Mouse (Mus musculus): ENCODE data around the gene Cpm.
"Not testable (repeated sequence)": the region's sequence is repeated elsewhere in the genome, so short reads cannot be mapped to it uniquely, and the experiment has no call there.

The Cpm gene

DNA sequence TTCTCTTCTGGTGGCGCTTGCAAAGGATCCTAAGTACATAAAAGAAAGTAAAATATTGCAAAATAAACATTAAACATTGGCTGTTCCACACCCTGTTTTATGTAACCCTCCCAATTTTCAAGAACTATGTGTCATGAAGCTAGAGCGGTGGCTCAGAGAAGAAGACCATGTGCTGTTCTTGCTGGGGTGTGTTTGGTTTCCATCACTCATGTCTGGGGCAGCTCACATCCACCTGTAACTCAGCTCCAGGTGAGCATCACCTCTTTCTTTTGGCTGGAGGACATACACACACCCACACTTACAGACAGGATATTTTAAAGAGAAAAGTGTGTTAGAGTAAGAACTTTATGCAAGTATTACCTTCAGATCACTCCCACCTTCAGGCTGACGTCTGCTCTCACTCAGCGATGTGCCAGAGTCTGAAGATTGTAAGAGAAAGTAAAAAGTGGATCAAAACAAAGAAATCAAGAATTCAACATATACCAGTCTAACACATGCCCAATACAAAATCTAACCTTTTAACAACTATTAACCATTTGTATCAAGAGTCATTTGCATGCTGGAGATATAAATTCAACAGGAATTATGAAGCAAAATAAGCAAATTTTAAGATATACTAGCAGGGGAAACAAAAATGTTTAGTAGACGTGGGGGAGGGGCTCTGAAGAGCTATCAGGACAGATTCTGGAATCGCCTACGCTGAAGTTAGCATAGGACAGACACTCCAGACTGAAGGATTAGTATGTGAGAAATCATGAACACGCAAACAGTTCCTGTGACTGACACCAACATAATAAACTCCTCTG is 66.9 kb downstream of the Cpm start:
- in situ Hi-C loops (cut with MboI; ENCODE audit: low sequenced_read_pairs) = no loop called here

DNA sequence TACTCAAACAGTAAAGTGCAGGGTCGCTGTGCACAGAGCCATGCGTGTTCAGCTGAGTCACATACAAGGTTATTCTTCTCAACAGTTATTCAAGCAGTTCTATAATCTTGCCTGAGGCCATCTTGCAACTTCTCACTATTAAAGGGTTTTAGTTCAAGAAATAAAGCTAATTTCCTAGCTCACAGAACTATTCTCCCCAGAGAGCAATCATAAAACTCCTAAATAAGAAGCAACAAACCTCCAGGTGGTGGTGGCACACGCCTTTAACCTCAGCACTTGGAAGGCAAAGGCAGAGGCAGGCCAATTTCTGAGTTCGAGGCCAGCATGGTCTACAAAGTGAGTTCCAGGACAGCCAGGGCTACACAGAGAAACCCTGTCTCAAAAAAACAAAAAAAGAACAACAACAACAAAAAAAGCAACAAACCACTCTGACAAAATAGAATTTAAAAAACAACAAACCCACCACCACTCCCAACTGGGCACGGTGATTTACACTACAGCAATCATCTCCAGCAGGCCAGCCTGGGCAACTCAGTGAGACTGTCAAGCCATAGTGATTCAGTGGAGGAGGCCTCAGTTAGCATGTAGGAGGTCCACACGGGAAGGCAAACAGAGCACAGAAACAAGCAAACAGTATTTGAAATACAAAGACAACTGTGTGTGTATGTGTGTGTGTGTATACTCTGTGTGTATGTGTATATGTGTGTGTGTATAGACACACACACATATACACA is 67.7 kb downstream of the Cpm start:
- in situ Hi-C loops (cut with MboI; ENCODE audit: low sequenced_read_pairs) = no loop called here

DNA sequence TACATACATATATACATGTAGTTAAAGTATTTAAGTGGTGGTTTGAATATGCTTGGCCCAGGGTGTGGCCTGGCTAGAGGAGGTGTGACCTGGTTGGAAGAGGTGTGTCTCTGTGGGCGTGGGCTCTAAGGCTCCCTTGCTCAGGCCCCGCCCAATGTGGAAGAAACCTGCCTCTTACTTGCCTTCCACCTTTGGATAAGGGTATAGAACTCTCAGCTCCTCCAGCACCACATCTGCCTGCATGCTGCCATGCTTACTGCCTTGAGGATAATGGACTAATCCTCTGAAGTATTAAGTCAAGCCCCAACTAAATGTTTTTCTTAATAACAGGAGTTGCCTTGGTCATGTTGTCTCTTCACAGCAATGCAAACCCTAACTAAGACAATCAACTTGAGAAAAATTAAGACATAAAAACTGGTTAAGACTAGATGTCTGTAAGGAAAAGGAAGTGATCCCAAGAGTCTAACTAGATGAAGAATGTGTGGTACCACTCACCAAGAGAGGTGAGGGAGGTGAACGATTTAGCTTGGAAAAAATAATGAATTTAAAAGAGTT is 68.3 kb downstream of the Cpm start:
- in situ Hi-C loops (cut with MboI; ENCODE audit: low sequenced_read_pairs) = no loop called here

DNA sequence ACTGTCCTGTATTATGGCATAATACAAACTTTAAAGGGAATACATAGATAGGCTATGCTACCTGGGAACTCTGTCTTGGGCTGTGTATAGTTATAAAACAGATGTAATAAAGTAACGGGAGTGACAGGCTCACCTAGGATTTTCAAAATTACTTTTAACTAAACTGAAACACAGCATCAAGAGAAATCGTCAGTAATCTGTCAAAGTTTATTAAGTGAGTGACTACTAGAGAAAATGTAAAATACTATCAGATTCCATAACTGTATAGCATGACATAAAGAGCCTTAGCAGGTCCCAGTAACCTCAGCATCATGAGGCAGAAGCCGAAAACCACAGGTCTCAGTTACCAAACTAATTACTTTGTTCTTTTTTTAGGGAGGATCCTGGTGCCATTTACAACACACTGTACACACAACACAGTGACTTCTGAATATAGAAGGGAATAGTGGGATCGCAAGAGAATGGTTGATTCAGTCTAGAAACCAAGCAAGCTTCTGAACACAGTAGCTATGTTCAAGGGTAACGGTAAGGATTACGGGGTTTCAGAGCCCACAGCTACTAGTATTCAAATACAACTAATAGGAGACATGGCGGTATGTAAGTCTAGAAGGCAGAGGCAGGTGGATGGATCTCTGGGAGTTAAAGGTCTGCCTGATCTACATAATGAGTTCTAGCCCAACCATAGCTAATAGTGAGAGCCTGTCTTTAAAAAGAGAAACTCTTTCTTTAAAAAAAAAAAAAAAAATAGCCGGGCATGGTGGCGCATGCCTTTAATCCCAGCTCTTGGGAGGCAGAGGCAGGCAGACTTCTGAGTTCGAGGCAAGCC is 69.2 kb downstream of the Cpm start:
- in situ Hi-C loops (cut with MboI; ENCODE audit: low sequenced_read_pairs) = no loop called here

DNA sequence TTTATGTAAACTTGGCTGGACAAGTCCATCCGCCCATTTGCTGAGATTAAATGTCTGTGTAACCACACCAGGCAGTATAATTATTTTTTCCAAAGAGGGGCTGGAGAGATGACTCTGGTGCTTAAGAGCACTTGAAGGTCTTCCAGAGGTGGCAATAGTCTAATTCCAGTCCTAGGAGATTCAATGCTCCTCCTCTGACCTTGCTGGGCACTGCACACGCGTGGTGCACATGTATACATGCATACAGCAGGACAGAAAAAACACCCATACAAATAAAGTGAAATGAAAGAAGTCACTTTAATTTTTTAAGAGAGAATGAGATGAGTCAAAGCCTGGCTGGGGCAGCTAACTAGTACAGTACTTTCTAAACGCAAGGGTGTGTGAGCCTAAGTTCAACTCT is 70.6 kb downstream of the Cpm start:
- in situ Hi-C loops (cut with MboI; ENCODE audit: low sequenced_read_pairs) = no loop called here

DNA sequence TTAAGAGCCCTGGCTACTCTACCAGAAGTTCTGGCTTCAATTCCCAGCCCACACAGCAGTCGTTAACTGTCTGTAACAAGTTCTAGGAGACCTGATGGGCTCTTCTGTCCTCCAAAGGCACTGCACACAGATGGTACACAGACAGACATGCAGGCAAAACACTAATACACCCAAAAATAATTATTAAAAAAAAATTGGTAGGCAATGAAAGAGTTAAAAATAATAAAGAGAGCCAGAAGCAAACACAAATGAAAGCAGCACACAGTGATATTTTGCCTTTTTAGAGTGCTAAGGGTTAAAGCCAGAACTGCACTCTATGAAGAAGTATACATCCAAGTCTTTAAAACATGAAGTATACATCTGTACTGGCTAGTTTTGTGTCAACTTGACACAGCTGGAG is 71.2 kb downstream of the Cpm start:
- in situ Hi-C loops (cut with MboI; ENCODE audit: low sequenced_read_pairs) = no loop called here

DNA sequence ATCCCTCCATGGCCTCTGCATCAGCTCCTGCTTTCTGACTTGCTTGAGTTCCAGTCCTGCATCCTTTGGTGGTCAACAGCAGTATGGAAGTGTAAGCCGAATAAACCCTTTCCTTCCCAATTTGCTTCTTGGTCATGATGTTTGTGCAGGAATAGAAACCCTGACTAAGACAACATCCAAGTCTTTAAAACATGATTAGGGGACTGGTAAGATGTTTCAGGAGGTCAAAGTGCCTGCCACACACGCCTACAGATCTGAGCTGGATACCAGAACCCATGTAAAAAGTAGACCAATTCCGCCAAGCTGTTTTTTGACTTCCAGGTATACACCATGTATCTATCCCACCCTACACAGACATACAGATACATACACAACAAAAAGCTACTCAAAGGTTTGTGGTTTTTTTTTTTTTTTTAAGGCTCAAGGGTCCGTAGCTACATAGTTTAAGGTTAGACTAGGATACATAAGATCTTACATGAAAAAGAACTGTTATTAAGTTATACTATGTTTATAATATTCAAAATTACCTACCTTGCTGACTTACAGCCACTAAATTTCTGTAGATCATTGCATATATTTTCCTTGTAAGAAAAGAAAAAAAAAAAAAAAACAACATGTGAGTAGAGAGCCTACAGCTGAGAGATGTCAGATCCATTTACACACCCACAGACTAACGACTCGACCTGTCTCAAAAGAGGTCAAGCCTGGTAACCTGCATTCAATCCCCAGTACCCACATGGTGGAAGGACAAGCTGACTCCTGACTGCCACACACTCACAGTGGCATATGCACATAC is 71.9 kb downstream of the Cpm start:
- in situ Hi-C loops (cut with MboI; ENCODE audit: low sequenced_read_pairs) = no loop called here

DNA sequence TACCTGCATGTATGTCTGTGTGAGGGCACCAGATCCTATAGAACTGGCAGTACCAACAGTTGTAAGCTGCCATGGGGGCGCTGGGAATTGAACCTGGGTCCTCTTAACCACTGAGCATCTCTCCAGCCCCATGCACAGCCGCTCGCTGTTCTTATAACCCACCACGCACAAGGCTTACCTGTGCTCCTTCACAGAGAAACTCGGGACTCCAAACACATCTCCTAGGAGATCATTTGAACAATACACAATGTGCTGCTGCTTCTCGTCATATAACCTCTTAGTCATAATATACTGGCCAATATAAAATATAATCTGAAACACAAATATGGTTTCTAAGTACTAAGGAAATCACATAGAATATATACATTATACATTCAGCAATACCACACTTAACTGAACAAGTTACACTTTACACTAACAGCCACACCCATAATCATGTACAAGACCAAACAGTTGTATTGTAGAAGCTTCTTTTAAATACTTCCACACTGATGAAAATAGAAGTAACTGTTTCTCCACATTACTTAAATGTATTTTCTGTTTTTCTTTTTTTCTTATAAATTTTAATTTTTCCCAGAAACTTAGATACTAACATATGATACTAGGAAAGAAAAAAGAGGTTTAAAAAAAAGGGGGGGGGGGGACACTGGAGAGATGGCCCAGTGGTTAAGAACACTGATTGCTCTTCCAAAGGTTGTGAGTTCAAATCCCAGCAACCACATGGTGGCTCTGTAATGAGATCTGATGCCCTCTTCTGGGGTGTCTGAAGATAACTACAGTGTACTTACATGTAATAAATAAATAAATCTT is 72.9 kb downstream of the Cpm start:
- in situ Hi-C loops (cut with MboI; ENCODE audit: low sequenced_read_pairs) = no loop called here

DNA sequence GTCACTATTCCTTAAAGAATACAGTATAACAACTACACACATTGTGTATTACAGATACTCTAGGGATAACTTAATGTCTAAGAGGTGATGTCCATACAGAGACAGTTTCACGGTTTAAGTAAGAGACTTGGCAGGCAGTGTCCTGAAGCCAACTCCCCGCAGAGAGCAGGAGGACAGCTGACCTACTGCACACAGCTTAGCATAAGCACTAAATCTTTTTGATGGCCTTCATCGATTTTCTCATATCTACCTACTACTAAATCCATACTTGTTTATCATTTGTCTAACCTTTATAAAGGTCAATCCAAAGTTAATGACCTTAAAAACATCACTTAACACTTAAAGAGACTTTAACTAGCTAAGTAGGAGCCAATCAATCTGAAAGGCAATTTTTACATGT is 74.2 kb downstream of the Cpm start:
- in situ Hi-C loops (cut with MboI; ENCODE audit: low sequenced_read_pairs) = no loop called here

DNA sequence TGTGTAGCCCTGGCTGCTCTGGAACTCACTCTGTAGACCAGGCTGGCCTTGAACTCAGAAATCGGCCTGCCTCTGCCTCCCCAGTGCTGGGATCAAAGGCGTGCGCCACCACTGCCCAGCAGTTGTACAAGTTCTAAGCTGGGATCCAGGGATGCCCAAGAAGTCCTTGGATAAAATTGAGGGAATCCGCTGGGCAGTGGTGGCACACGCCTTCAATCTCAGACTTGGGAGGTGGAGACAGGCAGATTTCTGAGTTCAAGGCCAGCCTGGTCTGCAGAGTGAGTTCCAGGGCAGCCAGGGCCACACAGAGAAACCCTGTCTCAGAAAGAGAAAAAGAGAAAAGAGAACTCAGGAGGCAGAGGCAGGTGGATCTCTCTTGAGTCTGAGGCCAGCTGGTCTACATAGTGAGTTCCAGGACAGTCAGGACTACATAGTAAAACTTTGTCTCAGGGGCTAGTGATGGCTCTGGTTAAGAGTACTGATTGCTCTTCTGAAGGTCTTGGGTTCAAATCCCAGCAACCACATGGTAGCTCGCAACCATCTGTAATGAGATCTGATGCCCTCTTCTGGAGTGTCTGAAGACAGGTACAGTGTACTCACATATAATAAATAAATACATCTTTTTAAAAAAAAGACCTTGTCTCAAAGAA is 75.1 kb downstream of the Cpm start:
- in situ Hi-C loops (cut with MboI; ENCODE audit: low sequenced_read_pairs) = not testable (repeated sequence)

DNA sequence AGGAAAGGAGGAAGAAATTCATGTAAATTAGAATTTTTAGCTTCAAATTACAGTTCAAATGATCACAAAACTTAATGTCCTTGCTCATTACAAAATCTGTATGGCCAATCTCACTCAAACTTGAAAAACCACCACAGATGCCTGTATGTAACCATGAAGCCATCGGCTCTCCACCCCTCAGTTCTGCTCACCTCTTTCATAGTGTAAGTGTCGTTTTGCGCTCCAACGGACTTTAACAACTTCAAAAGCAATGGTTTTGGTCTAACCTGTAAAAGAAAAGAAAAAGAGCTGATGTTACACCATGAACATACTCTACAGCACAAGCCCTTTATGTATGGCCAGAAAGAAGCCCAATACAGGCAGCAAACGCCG is 75.7 kb downstream of the Cpm start:
- in situ Hi-C loops (cut with MboI; ENCODE audit: low sequenced_read_pairs) = no loop called here

DNA sequence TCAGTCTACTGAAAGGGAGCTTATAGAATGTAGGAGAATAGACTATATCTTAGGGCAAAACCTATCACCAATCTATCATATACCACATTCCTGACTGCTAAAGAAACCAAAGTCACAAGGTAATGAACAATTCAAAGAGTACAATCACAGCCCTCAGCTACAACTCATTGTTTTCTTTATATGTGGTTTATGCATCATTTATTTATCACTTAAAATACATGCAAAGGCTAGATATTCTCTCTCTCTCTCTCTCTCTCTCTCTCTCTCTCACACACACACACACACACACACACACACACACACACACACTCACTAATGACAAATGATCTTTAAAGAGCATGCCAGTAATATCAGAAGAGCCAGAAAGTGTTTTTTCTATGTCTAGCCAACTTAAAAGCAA is 76.5 kb downstream of the Cpm start:
- in situ Hi-C loops (cut with MboI; ENCODE audit: low sequenced_read_pairs) = no loop called here

DNA sequence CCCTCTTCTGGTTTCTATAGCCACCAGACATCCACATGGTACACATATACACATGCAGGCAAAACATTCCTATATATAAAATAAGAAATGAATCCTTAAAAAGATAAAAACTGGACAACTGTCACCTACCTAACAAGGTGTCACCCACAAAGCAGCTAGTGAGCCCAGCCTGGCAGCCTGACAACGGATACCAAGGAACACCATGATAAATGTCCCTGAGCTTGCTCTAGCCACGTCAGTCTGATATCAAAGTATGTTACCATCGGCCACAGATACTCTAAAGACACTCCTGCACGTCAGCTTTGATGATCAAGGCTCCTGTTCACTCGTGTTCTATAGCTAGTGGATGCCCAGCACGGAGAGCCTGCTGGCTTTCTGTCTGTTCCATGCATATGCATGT is 77.1 kb downstream of the Cpm start:
- in situ Hi-C loops (cut with MboI; ENCODE audit: low sequenced_read_pairs) = no loop called here

DNA sequence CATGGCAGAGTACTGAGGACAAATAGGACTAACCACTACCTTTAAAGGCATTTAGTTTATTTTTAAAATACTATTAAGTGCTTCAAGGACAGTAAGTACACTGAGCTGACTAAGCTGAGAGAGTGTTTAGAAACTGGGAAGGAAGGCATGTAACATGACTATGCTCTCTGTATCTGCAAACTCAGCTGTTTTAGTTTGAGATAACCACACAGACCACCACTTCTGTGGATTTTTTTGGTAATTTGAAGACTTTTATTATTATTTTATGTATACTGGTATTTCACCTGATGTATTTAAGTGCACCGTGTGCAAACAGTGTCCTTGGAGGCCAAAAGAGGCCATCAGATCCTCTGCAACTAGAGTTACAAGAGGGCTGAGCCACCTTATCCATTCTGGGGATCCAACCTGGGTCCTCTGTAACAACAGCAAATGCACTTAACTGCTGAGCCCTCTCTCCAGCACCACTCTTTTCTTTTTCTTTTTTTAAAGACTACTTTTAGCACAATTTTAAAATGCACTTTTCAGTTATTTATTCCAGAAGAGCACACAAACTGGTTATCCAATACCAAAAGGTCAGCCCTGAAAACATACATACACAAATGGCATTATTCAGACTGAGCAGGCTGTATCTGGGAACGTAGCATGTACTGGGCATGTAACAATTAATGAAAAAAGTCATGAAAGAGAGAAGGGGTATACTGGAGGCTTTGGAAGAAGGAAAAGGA is 78.0 kb downstream of the Cpm start:
- in situ Hi-C loops (cut with MboI; ENCODE audit: low sequenced_read_pairs) = no loop called here

DNA sequence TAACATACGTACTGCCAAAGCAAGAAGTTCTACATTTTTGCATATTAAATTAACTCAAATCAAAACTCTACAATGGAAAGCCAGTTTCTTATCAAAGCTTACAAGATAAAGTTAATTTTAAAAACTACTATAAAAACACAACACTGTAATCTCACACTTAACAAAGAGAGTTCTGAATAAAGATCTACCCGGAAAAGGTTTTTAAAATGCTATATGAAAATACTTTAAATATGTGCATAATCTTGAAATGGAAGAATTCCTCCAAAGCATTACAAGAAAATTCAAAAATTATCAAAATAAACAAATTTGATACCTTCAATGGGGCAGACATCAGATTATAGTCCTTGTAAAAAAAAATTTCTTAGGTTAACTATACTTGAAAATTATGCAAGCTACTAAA is 79.1 kb downstream of the Cpm start:
- in situ Hi-C loops (cut with MboI; ENCODE audit: low sequenced_read_pairs) = no loop called here

DNA sequence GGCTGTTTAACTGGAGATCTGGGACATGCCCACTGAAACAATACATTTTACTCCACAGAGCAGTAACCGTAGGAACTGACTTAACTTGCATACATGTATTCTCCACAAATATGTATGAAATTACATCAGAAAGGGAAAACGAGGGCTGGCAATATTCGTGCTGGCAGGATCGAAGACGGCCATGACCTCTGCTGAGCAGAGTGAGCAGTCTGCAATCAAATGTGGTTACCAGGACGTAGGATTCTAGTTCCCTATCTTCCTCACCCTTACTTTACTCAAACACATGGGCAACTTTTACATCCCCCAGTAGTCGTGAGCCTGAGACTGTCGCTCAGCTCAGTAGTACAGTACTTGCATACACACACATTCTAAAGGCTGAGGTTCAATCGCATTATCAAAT is 79.6 kb downstream of the Cpm start:
- in situ Hi-C loops (cut with MboI; ENCODE audit: low sequenced_read_pairs) = no loop called here

DNA sequence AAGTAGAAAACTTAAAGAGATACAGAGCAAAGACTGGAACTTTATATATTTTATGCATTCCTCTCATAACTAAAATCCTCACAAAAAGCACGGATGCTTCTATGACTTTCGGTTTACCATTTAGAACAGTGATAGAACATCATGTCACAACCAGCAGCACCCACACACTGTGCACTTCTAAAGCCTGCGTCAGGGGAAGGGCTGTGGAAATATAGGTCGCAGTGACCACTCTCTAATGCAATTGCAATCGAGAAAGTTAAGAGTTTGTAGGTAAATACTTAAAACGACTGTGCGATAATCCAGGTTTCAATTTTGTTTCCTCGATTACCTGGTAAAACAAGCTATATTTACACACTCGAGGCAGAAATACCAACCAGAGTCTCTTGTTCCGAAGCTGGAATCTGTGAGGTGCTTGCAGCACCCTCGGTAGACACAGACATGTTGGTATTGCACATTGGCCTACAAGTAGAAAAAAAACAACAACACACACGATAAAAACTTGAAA is 80.1 kb downstream of the Cpm start:
- in situ Hi-C loops (cut with MboI; ENCODE audit: low sequenced_read_pairs) = no loop called here

DNA sequence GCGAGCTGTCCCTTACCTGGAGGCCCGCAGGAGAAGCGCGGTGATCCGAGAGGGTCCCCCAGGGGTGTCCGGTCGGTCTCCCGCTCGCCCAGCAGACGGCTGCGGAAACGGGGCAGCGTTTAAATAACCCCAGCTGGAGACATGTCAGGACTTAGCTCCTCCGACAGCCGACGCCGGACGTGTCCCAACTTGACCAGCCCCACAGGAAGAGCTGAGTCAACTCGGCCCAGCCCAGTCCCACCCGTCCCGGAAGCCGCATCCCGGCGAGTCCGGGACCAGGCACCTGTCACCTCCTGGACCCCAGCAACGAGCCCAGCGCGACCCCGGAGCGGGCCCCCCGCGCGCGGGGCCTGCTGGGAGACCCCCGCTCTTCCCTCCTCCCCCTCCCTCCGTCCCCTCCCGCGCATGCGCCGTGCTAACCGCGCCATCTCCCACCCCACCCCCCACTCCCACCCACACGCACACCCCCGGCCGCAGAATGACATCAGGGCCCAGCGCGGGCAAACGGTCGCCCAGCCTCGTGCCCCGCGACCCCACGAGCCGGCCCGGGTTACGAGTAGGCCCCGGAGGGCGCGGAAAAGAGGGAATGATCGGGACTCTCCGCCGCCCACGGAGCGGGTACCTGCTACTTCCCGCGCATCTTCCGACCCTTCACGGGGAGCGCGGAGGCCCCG is 80.8 kb downstream of the Cpm start:
- in situ Hi-C loops (cut with MboI; ENCODE audit: low sequenced_read_pairs) = no loop called here
